In genomic region chr4:150745529-150746429, GRCm38 (mm10) we compare ENCODE assay signal across 8 mouse cellular contexts.
DNase-seq lines count a peak whose midpoint lies in the region; ATAC-seq and TF ChIP-seq lines count a peak whose summit lies in the region.

No protein-coding gene starts in this region.

- no peaks in the 10 kb centered on the region for H3K4me1 ChIP-seq in spleen, adult 2 months (ENCODE audit: control insufficient read depth, insufficient read depth, insufficient read length)
- peaks cover 43% of the 10 kb centered on the region for H3K4me1 ChIP-seq in heart, embryonic 13.5 days
- peaks cover 21% of the 10 kb centered on the region for H3K4me1 ChIP-seq in kidney, embryonic 14.5 days (ENCODE audit: control insufficient read depth, insufficient read depth, low read length)
- peaks cover 58% of the 10 kb centered on the region for H3K4me1 ChIP-seq in lung, embryonic 15.5 days

- H3K4me2 ChIP-seq in heart, embryonic 13.5 days: no peak overlapping the region
- no peak overlapping the region for H3K4me2 ChIP-seq in kidney, embryonic 14.5 days (replicated peaks; ENCODE audit: low read depth, low read length)
- H3K4me2 ChIP-seq in lung, embryonic 15.5 days: peak overlapping the region; percentile 7; the same call in 1 of the 2 replicates

- no peaks in the 10 kb centered on the region for H3K9me3 ChIP-seq in heart, embryonic 13.5 days
- H3K9me3 ChIP-seq in kidney, embryonic 14.5 days (ENCODE audit: control insufficient read depth, low read length): no peaks in the 10 kb centered on the region
- H3K9me3 ChIP-seq in lung, embryonic 15.5 days: no peaks in the 10 kb centered on the region

- peak overlapping the region; percentile 29; the same call in 1 of the 2 replicates for H3K27ac ChIP-seq in spleen, adult 2 months (ENCODE audit: insufficient read depth, low read length)
- peak overlapping the region; percentile 81 for H3K27ac ChIP-seq in heart, embryonic 13.5 days (replicated peaks)
- H3K27ac ChIP-seq in kidney, embryonic 14.5 days (ENCODE audit: low read depth, low read length): peak overlapping the region; percentile 70
- H3K27ac ChIP-seq in lung, embryonic 15.5 days: peak overlapping the region; percentile 84

- 50% methylated on average over 7 of the region's 7 CpGs for WGBS in spleen, adult 2 months
- 52% methylated on average over 7 of the region's 7 CpGs for WGBS in heart, embryonic 13.5 days
- 38% methylated on average over 7 of the region's 7 CpGs for WGBS in kidney, embryonic 14.5 days
- WGBS in lung, embryonic 15.5 days: 25% methylated on average over 7 of the region's 7 CpGs

- ATAC-seq in heart, embryonic 13.5 days (ENCODE audit: extremely low read depth, insufficient number of reproducible peaks, low FRiP score, low TSS enrichment): no peak
- peak; percentile 83 for ATAC-seq in kidney, embryonic 14.5 days (ENCODE audit: low FRiP score, low TSS enrichment)
- ATAC-seq in lung, embryonic 15.5 days (ENCODE audit: borderline replicate concordance, extremely low read depth, low FRiP score, low TSS enrichment): peak; percentile 78

- H3K27me3 ChIP-seq in spleen, adult 2 months (ENCODE audit: control insufficient read depth, insufficient read depth, low read length): no peaks in the 10 kb centered on the region
- H3K27me3 ChIP-seq in heart, embryonic 13.5 days (replicated peaks): 0 out of 2 replicates have a peak, but pooled peaks cover 5% of the 10 kb centered on the region
- H3K27me3 ChIP-seq in kidney, embryonic 14.5 days (ENCODE audit: control insufficient read depth, insufficient read depth, low read length): no peaks in the 10 kb centered on the region
- no peaks in the 10 kb centered on the region for H3K27me3 ChIP-seq in lung, embryonic 15.5 days

- no peak overlapping the region for H3K4me3 ChIP-seq in spleen, adult 2 months (ENCODE audit: extremely low read depth, insufficient read depth, insufficient read length)
- no peak overlapping the region for H3K4me3 ChIP-seq in heart, embryonic 13.5 days
- no peak overlapping the region for H3K4me3 ChIP-seq in kidney, embryonic 14.5 days (ENCODE audit: low read length)
- H3K4me3 ChIP-seq in lung, embryonic 15.5 days: no peak overlapping the region

- no peaks in the 10 kb centered on the region for H3K36me3 ChIP-seq in spleen, adult 2 months (ENCODE audit: control insufficient read depth, insufficient read depth, low read length)
- H3K36me3 ChIP-seq in heart, embryonic 13.5 days: no peaks in the 10 kb centered on the region
- no peaks in the 10 kb centered on the region for H3K36me3 ChIP-seq in kidney, embryonic 14.5 days (ENCODE audit: control insufficient read depth, insufficient read depth, low read length)
- no peaks in the 10 kb centered on the region for H3K36me3 ChIP-seq in lung, embryonic 15.5 days

- no peak for TF ChIP-seq POLR2A in spleen, adult 2 months (IDR thresholded peaks at IDR 0.05; ENCODE audit: low read depth, low read length)

- no peak for TF ChIP-seq CTCF in spleen, adult 2 months (IDR thresholded peaks at IDR 0.05; ENCODE audit: extremely low read depth, insufficient read depth, insufficient read length, insufficient replicate concordance)

- no peak for DNase-seq in spleen, adult 2 months (ENCODE audit: low read depth in 1 of 2, low spot score in 2 of 2)
- DNase-seq in spleen, adult 12 weeks (ENCODE audit: low spot score): no peak
- peak; percentile 59 to 71 for DNase-seq in cerebellum, postnatal 10 days
- DNase-seq in skeletal muscle tissue, adult 2 months (ENCODE audit: low read depth, low spot score): peak; percentile 54
- DNase-seq in spleen, postnatal 14 days (ENCODE audit: low spot score in 2 of 2): no peak

- 0 out of 2 replicates have a peak overlapping the region, but pooled peaks have one; percentile 50 for H3K9ac ChIP-seq in heart, embryonic 13.5 days
- H3K9ac ChIP-seq in kidney, embryonic 14.5 days (ENCODE audit: low read depth, low read length): no peak overlapping the region
- H3K9ac ChIP-seq in lung, embryonic 15.5 days: no peak overlapping the region

Comparison
In these comparisons a context has a peak if more than half of its experiments do, and no peak if none do; other contexts are left out.
1. DNase-seq: peak in cerebellum, postnatal 10 days (2 of 2) and skeletal muscle tissue, adult 2 months (single experiment); none in spleen, adult 2 months (0 of 2), spleen, adult 12 weeks (single experiment) and spleen, postnatal 14 days (0 of 2).
2. H3K27ac ChIP-seq: peak in every context shown above with its lines; median percentile 84 in lung, embryonic 15.5 days; 81 in heart, embryonic 13.5 days; 70 in kidney, embryonic 14.5 days; 29 in spleen, adult 2 months.